Mouse (Mus musculus): ENCODE measurements around the gene Tmem235. TPM values are rescaled to one million over a fixed set of nuclear protein-coding genes. Genes with fewer than 3 reads are reported as not detected.

Tmem235 gene
- total RNA-seq, 2 experiments from 2014 or later: not detected

GRCm38 (mm10) chr11:117892199-117892598 lies 31.6 kb downstream of the Tmem235 start:
- Histone ChIP-seq H3K4me3 (no peak overlapping the region), H3K27ac (no peak overlapping the region)
- no peak for TF ChIP-seq CTCF (conservative IDR thresholded peaks at IDR 0.05)
- no peak for DNase-seq (ENCODE audit: low spot score in 2 of 2)

- Histone ChIP-seq H3K4me3 (no peak overlapping the region), H3K27ac (no peak overlapping the region)
- TF ChIP-seq CTCF (conservative IDR thresholded peaks at IDR 0.05): no peak
- no peak for DNase-seq (ENCODE audit: low spot score in 2 of 2)
Measured at GRCm38 (mm10) chr11:117894676-117895075, 34.1 kb downstream of the Tmem235 start.

- H3K4me3 ChIP-seq: no peak overlapping the region
- no peak overlapping the region for H3K27ac ChIP-seq
- DNase-seq (ENCODE audit: low spot score in 2 of 2): no peak
- no peak for TF ChIP-seq CTCF (conservative IDR thresholded peaks at IDR 0.05)
Measured at GRCm38 (mm10) chr11:117896533-117896932, 36.0 kb downstream of the Tmem235 start.

- Histone ChIP-seq H3K27ac (no peak overlapping the region), H3K4me3 (no peak overlapping the region)
- no peak for TF ChIP-seq CTCF (conservative IDR thresholded peaks at IDR 0.05)
- DNase-seq (ENCODE audit: low spot score in 2 of 2): no peak
Measured at GRCm38 (mm10) chr11:117902282-117902681, 41.7 kb downstream of the Tmem235 start.

GRCm38 (mm10) chr11:117904442-117904841 lies 43.9 kb downstream of the Tmem235 start:
- TF ChIP-seq CTCF (conservative IDR thresholded peaks at IDR 0.05): no peak
- Histone ChIP-seq H3K27ac (no peak overlapping the region), H3K4me3 (no peak overlapping the region)
- no peak for DNase-seq (ENCODE audit: low spot score in 2 of 2)

- no peak for DNase-seq (ENCODE audit: low spot score in 2 of 2)
- no peak overlapping the region for H3K4me3 ChIP-seq
- TF ChIP-seq CTCF (conservative IDR thresholded peaks at IDR 0.05): no peak
- H3K27ac ChIP-seq: no peak overlapping the region
Measured at GRCm38 (mm10) chr11:117909337-117909736, 48.8 kb downstream of the Tmem235 start.

- peak; percentile 71 to 85 for DNase-seq (ENCODE audit: low spot score in 2 of 2)
- Histone ChIP-seq H3K4me3 (no peak overlapping the region), H3K27ac (no peak overlapping the region)
- peak; percentile 97 for TF ChIP-seq CTCF (conservative IDR thresholded peaks at IDR 0.05)
Measured at GRCm38 (mm10) chr11:117912684-117913352, 52.3 kb downstream of the Tmem235 start.

- Histone ChIP-seq H3K4me3 (no peak overlapping the region), H3K27ac (no peak overlapping the region)
- no peak for DNase-seq (ENCODE audit: low spot score in 2 of 2)
- TF ChIP-seq CTCF (conservative IDR thresholded peaks at IDR 0.05): no peak
Measured at GRCm38 (mm10) chr11:117914531-117914930, 54.0 kb downstream of the Tmem235 start.

Other genes starting within 250 kb of the Tmem235 start
- gene Tnrc6c, start 206.5 kb upstream of the Tmem235 start, total RNA-seq (2021): 10 to 100 TPM; 74.7 to 82.1 TPM
- under 1 TPM; 0.64 to 0.91 TPM for gene Tmc8, start 78.7 kb upstream of the Tmem235 start, total RNA-seq (2021)
- 1 to 10 TPM; 6.6 to 8.4 TPM for gene Tmc6, start 78.6 kb upstream of the Tmem235 start, total RNA-seq (2021)
- gene 6030468B19Rik, start 63.1 kb upstream of the Tmem235 start, total RNA-seq (2021): under 1 TPM; 0.34 to 0.46 TPM
- 1 to 10 TPM; 1.6 to 1.7 TPM for gene Gm20708, start 51.1 kb upstream of the Tmem235 start, total RNA-seq (2021)
- 10 to 100 TPM; 10.2 to 13.4 TPM for gene Syngr2, start 51.1 kb upstream of the Tmem235 start, total RNA-seq (2021)
- gene Afmid, start 34.8 kb upstream of the Tmem235 start, total RNA-seq (2021): 1 to 10 TPM; 4.8 to 7.2 TPM
- 1 to 10 TPM; 1.0 to 1.9 TPM for gene Tk1, start 34.7 kb upstream of the Tmem235 start, total RNA-seq (2021)
- 1 to 10 TPM in 1 of 2 experiments, under 1 TPM in 1; 0.86 to 1.5 TPM for gene Birc5, start 11.5 kb upstream of the Tmem235 start, total RNA-seq (2021)
- 1 to 10 TPM; 4.7 to 5.3 TPM for gene Tha1, start 12.7 kb downstream of the Tmem235 start, total RNA-seq (2021)
- 1 to 10 TPM in 1 of 2 experiments, under 1 TPM in 1; 0.92 to 1.3 TPM for gene Socs3, start 109.3 kb downstream of the Tmem235 start, total RNA-seq (2021)
- 10 to 100 TPM; 76.2 to 81.3 TPM for gene Pgs1, start 125.5 kb downstream of the Tmem235 start, total RNA-seq (2021)

All from layer of hippocampus, adult 2 months (tissue).